Mouse (Mus musculus) left cerebral cortex, postnatal 14 days (tissue): ENCODE results near the gene Gm17428. TPM values are rescaled to one million over a fixed set of nuclear protein-coding genes. Genes with fewer than 3 reads are reported as not detected.
"Not testable (repeated sequence)": the region's sequence is repeated elsewhere in the genome, so short reads cannot be mapped to it uniquely, and the experiment has no call there.

Experiments used
- DNase-seq, 2 experiments: peaks; one replicate each; pipeline ENCODE4 v3.0.0; 2021 to 2022; ENCODE audit warnings: low spot score in 2 of 2, mixed read lengths in 1 of 2
- intact Hi-C: fragments of 180-260 bp; cut with DNase I; formaldehyde crosslinking; loops from one replicate; pipeline ENCODE4 v1.15.1; 2025
- long read RNA-seq, 2 experiments: library from polyadenylated mRNA; stranded (forward); transcript quantifications; one replicate each; pipeline ENCODE4 v2.0.0; 2021
- total RNA-seq, 2 experiments: library from RNA; stranded (reverse); gene quantifications; 2 replicates each; pipeline ENCODE4 v1.2.3; 2021

Gene Gm17428
- not detected for total RNA-seq
- long read RNA-seq, experiment 1, partial matches to known transcripts: 0 of 1 reads
- long read RNA-seq, experiment 1, other reads (novel, unspliced or antisense): 0 of 1 reads
- long read RNA-seq, experiment 2: 0 reads

DNA sequence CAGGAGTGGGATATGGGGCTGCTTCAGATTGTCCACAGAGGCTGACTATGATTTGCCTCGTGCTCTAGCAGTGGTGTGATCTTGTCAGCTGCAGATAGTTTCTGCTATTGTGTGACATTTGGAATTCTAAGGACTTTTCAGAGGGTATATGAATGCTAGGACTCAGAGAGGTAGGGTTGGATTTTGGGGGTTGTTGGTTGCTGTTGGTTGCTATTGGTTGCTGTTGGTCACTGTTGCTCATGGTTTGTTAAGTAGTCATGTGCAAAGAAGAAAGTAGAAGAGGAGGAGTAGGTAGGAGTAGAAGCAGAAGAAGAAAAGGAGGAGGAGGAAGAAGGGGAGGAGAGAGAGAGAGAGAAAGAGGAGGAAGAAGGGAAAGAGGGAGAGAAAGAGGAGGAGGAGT, at the start of gene Gm17428:
TSS of gene Gm17428 (plus strand) at position 301 of the 400 bp plus-strand sequence.
- no peak for DNase-seq
- intact Hi-C loops: no loop called here

- intact Hi-C loops: no loop called here
- DNase-seq: no peak
These were observed 49.4 kb upstream of the Gm17428 start for GRCm38 (mm10) chr14:54927296-54927695.

DNA sequence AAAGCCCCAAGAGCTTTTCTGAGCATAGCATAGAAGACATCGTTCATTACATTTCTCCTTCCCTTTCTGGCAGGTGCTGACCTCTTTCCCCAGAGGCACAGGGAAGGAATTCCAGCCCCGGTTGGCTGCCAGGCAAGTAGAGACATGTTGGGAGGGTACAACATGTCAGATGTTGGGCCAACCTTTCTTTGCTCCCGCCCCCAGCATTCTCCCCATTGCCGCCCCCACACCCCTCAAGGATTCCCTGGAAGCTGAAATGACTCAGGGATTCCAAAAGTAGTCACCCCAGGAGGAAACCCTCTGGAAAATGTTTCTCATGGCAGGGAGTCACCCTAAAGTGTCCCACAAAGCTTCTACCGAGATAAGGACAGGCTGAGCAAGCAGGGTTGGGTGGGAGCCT, 46.9 kb upstream of the Gm17428 start:
- intact Hi-C loops: no loop called here
- no peak for DNase-seq

DNA sequence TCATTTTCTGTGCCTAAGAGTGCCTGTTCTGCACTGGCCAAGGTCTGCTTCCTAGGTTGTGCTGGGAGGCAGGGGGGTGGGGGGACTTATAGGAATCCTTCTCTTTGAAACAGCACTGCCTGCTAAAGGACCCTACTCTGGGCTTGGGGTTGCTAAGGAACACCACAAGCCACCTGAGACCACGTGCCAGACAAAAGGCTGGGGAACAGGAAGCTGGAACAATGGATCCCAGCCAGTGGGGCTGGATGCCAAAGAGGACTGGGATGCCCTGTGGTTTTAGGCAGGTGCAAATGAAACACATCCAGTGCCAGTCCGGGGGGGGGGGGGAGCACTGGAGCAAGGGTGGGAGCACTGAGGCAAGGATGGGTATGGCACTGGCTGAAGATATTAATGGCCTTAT, 46.3 kb upstream of the Gm17428 start:
- intact Hi-C loops: no loop called here
- no peak for DNase-seq

GRCm38 (mm10) chr14:54932645-54933150, 44.0 kb upstream of the Gm17428 start, which contains the start of gene Il25:
TSS of gene Il25 (plus strand) at chr14:54932695.
- no peak for DNase-seq
- intact Hi-C loops: no loop called here

DNA sequence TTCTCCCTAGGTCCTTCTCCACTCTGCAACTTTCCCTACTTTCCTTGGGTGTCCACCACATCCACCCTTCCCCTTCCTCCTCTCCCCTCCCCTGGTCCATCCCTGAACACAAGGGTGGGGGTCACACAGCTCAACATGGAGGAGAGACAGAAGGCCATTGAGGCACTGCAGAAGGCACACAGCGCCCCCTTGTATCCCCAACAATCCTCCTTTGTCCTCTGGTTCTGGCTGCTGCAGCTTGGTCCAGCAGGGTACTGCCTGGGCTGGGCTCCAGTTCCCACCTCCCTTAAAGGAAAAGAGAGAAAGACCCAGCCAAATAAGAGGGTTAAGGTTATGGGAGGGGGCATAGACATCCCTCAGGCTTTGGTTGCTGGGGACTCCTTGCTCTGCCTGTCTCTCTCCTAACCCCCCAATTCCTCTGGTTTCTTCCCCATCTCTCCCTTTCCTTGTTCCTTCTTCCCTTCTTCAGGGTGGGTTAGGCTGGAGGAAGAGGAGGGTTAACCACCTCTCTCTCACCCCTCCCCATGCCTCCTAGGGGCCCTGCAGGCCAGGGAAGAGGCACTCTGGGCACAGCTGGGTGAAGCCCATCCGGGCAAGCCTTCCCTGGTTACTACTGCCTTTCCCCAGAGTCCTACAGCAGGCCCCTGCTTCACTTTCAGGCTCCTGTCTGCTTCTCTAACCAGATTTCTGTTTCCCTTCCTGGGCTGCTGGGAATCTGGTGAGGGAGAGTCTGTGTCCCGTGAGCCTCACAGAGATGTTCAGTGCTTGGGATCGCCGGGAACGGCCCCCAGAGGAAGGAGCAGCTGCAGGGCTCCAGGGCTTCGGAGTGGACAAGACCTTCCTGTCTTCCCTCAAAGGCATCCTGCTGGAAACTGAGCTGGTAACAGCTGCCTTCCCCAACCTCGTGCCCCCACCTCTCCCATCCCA, 40.6 kb upstream of the Gm17428 start, which contains the start of gene Cmtm5:
TSS of gene Cmtm5 (plus strand) at position 358 of the 927 bp plus-strand sequence.
- intact Hi-C loops: no loop called here
- DNase-seq: peak; percentile 67 to 81

DNA sequence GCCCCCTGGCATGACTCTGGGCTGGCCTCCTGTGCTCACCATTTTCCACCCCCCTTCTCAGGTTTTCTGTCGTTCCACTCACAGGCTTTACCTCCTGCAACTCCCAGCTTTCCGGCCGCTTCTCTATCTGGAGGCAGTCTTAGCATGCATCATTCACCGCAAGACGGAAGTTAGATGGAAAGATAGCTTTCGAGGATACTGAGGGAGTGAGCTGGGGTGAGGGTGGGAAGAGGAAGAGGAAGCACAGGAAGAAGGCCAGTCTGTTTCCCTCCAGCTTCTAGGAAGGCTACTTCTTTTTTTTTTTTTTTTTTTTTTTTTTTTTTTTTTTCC, 39.9 kb upstream of the Gm17428 start:
- DNase-seq: no peak
- intact Hi-C loops: no loop called here

DNA sequence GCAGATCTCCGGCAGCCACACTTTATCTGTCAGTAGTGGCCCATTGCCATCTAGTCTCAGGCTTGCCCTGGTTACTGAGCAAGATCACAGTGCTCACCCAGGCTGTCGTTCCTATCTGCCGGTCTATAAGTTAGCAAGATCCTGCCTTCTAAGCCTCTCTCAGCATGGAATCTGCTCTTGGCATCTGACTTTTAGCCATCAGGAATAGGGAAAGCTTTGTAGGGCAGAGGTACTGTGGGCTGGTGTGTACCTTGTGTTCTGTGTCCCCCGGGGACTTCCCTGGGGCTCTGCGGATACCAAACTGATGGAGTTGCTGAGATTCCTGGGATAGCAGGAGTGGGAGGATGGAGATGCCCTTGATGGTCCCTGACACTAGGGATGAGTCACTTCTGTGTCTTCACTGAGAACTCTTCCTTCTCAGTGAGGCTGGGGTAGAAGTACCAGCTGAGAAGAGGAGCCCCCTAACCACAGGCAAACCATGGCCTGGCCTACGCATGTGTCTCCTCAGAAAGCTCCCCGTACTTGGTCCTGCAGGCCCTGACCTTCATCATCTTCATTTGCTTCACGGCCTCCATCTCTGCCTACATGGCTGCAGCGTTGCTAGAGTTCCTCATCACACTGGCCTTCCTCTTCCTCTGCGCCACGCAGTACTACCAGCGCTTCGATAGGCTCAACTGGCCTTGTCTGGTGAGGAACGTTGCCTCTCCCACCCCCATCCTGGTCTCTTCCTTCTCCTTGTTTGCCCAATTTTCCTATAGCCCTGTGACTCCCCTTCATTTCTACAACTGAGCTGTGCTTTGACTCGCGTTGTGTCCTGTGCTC, 39.2 kb upstream of the Gm17428 start:
- intact Hi-C loops: no loop called here
- DNase-seq: no peak

- no peak for DNase-seq
- intact Hi-C loops: loop anchor here (1.0 kb wide), 1 partner anchor 38 kb away; no protein-coding TSS in a partner anchor
These were observed 38.1 kb upstream of the Gm17428 start for GRCm38 (mm10) chr14:54938431-54939219.

DNA sequence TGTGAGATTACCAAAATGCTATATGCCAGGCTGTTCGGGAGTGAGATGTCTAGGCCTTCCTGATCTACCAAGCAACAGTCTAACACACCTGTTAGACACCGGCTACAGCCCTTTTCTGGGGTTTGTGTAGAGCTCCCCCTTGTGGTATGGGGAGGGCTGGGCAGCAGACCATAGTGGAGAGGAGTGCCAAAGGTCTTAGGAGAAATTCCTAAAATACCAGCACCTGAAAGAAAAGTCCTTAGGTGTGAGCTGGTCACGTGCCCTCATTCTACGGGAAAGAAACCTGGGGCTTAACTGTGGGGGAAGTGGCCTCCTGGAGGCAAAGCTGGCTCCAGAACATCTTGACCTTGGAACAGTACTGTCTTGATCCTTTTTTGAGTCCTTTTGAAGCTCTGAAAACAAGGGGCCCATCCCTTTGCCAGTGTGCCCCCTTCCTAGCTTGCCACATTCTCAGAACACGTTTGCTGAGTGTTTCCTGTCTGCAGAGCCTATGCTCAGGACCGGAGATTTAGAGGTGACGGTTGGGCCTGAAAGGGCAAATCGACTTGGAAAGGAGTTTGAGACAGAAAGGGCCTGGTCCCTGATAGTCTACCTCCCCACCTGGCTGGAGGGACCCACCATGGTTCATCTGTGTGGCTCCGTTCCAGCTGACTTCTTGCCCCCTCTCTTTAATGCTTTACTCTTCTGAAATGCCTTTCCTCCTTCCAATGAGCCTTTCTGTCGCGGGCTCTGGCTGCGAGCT, 37.1 kb upstream of the Gm17428 start:
- no peak for DNase-seq
- intact Hi-C loops: loop anchor here (1.0 kb wide), 1 partner anchor 39 kb away; no protein-coding TSS in a partner anchor

DNA sequence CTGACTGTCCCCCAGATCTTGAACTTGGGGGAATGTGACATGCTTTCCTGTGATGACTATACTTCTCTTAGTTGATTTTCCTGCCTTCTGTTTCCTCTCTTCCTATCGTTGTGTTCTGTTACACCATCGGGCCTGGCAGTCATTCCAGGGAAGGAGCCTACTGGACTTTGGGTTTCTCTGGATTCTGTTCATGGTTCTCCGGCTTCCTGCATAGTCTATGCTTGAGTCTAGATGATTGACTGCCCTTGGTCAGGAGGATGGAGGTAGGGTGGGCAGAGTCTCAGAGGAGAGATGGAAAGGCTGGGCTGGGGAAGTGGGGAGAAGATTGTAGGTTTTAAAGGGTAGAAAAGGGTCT, 36.6 kb upstream of the Gm17428 start:
- intact Hi-C loops: no loop called here

DNA sequence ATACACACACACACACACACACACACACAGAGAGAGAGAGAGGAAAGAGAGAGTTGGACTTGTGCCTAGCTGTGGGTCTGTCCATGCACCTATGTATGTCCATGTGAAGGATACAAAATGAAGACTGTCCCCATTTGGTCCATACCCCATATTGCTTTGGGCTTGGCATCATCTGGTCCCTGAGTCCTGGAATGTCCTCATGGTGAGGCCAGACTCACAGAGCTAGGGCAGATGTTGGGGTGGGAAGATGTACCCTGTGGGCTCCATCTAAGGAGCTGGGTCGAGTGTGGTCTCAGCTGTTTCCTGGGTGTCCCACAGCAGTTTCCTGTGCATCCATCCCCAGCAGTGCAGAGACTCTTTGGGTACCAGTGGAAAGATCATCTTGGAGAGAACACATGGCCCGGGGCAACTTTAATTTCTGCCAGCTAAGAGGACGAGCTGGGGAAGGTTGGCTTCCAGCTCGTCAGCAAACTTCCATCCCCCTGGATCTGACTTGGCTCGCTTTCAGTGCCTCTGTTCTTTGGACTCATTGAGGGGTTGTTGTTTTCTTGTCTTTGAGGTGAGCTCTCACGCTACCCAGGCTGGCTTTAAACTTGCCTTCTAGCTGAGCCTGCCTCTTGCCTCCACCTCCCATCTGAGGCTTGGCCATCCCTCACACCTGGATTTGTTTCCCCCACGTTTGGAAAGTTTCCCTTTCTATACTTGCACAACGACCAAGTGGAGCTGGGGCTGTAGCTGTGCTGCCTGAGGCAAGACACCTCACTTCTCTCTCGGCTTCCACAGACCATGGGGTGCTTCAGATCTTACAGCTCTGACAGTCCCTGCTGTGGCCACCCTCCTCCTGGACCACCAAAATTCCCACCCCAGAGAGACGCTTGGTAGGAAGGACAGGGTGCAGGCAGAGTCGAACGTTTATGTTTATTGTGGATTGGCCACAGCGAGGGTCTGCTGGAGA, 35.4 kb upstream of the Gm17428 start:
- intact Hi-C loops: no loop called here
- no peak for DNase-seq

More for the DNA sequence above, 36.6 kb upstream of the Gm17428 start:
- DNase-seq: no peak

DNA sequence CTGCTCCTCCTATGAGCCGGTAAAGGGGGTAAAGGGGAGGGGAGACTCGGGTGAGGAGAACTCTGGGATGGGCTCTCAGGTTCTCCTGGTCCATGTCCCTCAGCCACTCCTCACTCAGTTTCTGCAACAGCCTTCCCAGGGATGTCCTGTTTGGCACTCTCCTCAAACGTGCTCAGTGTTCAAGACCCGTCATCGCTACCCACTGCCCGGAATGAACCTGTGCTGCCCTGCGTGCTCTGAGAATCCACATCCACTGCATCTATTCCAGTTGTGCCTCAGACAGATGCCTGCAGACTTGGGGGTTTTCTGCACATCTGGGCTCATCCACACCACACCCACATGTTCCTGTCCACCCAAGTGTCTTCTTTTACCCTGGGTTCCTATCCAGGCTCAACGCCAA, 34.3 kb upstream of the Gm17428 start:
- no peak for DNase-seq
- intact Hi-C loops: no loop called here

GRCm38 (mm10) chr14:54943971-54944370, 32.8 kb upstream of the Gm17428 start:
- intact Hi-C loops: no loop called here
- DNase-seq: no peak

DNA sequence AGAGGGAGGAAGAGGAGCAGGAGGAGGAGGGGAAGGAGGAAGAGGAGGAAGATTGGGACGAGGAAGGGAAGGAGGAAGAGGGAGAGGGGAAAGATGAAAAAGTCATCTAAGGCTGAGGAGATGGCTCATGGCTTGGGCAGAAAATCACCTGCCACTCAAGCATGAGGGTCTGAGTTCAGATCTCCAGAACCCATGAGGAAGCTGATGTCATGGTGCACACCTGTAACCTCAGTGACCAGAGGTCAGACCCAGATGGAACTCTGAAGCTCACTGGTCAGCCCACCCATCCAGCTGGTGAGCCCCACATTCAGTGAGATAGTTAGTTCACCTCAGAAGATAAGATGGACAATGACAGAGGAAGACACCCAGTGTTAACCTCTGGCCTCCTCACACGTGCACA, 31.8 kb upstream of the Gm17428 start:
- intact Hi-C loops: no loop called here
- DNase-seq: no peak

DNA sequence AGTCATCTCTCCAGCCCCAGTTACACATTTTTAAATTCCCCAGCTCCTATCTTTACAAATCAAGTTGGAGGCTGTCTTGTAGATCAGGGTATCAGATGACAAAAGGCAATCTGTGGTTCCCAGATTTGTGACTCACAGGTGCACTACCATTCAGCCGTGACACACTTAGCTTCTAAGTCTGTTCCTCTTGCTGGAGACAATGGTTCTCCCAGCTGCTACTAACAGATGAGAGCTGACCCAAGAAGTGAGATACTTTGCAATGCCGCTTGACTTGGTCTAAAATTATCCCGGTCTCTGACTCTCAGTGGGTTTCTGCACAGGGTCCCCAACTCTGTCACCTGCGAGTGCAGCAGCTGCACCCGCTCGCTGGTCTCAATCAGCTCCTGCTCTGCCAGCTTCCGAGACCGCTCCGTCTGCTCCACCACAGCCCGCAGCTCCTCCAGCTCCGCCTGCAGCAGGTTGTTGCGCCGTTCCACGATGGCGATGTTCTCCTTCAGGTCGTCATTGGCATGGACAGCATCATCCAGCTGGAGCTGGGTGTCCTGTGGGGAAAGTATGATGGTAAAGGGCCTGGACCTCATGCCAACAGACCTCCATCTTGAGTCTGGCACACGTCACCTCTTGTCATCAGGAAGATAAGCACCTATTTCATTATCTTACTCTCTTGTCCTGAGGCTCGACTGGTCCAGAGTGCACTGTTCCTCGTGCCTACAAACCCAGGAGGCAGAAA, 30.6 kb upstream of the Gm17428 start:
- DNase-seq: no peak
- intact Hi-C loops: no loop called here

DNA sequence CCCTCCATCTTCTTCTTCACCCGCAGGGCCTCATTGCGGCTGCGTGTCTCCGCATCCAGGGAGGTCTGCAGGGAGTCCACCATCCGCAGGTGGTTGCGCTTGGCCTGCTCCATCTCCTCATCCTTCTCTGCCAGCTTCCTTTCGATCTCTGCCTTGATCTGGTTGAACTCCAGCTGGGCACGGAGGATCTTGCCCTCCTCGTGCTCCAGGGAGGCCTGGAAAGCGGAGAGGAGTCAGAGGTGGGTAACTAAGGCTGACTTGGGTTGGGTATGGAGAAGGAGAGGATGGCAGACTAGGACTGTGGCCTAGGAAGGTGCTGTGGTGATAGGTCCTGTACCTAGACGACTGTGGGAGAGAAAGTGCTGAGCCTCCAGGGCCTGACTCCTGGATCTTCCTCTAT, 29.7 kb upstream of the Gm17428 start:
- intact Hi-C loops, DNase-seq: not testable (repeated sequence)
